Mouse (Mus musculus) testis, adult 2 months (tissue): ENCODE results near the gene Fam110a. TPM values are rescaled to one million over a fixed set of nuclear protein-coding genes. Genes with fewer than 3 reads are reported as not detected.
A peak's percentile ranks its signal among the peaks of the same experiment; 100 is the strongest.

Experiments
- H3K27ac ChIP-seq: fragments of 200-500 bp; 2 replicates; pipeline ENCODE4 v1.5.1; 2012; ENCODE audit warnings: low read depth, low read length; ENCODE audit not compliant: control insufficient read depth, insufficient read depth
- H3K27me3 ChIP-seq: fragments of 200-500 bp; 2 replicates; pipeline ENCODE4 v1.6.1; 2012; ENCODE audit warnings: mild to moderate bottlenecking, low read length, moderate library complexity; ENCODE audit not compliant: control insufficient read depth, insufficient read depth
- H3K36me3 ChIP-seq: fragments of 200-500 bp; 2 replicates; pipeline ENCODE4 v1.6.1; 2012; ENCODE audit warnings: mild to moderate bottlenecking, low read length; ENCODE audit not compliant: control insufficient read depth, insufficient read depth
- H3K4me1 ChIP-seq: fragments of 200-500 bp; 2 replicates; pipeline ENCODE4 v1.6.1; 2012; ENCODE audit warnings: low read length; ENCODE audit not compliant: control insufficient read depth, insufficient read depth
- H3K4me3 ChIP-seq: fragments of 200-500 bp; 2 replicates; pipeline ENCODE4 v1.5.1; 2012; ENCODE audit warnings: low read depth, mild to moderate bottlenecking, low read length, moderate library complexity, mixed read lengths; ENCODE audit not compliant: control insufficient read depth
- CTCF ChIP-seq: fragments of 200-500 bp; IDR thresholded peaks from 2 replicates; pipeline ENCODE4 v1.5.1; 2012; ENCODE audit warnings: low read depth, mild to moderate bottlenecking, inconsistent platforms, low read length, moderate library complexity; ENCODE audit not compliant: control insufficient read depth, insufficient read depth, insufficient replicate concordance
- POLR2A ChIP-seq: fragments of 200-500 bp; IDR thresholded peaks from 2 replicates; pipeline ENCODE4 v1.6.1; 2012; ENCODE audit warnings: low read depth, mild to moderate bottlenecking, inconsistent platforms, low read length, moderate library complexity; ENCODE audit not compliant: control insufficient read depth
- polyA plus RNA-seq: library from polyadenylated mRNA; depleted of rRNA; stranded (reverse); fragments of >200 nt; gene quantifications from 2 replicates; pipeline ENCODE4 v1.2.3, GENCODE M21; 2012; rRNA removed

The Fam110a gene
- 175 and 190 TPM in 2 replicates for polyA plus RNA-seq

DNA sequence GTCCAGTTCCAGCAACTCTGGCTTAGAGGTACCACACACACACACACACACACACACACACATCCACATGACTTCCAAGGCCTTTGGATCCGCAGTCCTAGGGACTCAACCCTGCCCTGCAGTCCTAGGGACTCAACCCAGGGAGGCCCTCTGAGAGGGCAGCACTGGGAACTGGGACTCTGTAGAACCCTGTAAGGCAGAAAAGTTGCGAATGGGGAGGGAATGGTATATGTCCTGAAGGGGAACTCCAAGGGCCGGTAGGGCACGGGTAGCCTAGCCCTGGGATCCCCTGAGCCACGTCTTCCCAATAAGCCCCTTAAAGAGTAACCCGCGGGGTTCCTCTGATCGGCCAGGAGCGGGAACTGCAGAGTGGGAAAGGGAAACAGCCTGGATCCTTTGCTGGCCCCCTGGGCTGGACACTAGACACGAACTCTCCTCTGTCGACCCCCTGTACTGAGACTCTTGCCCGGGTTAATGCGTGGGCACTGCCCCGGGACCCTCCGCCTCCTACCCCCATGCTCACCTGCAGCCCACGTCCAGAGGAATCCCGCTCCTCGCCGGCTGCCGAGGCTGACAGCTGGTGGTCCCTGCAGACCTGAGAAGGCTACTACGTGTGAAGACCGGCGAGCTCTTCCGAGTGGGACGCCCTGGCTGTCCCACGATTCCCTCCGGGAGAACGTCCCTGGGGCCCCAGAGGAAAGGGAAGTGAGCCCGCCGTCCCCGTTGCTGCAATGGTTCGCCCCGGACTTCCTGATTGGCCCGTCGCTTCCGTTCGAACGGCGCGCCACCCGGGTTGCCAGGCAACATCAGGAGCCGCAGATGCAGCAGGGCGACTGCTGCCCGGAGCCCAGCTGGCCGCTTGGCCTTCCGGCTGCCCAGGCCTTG is at the start of gene Fam110a:
TSS of gene Fam110a (minus strand) at position 750 of the 885 bp plus-strand sequence.
- Histone ChIP-seq H3K4me3 (peak within 1 kb of the TSS; percentile 87), H3K4me1 (peaks cover 13% of the 10 kb centered on the region), H3K27ac (peak within 1 kb of the TSS; percentile 76), H3K27me3 (no peaks in the 10 kb centered on the region), H3K36me3 (no peaks in the 10 kb centered on the region)
- TF ChIP-seq CTCF (no peak), POLR2A (peak; percentile 84)

GRCm38 (mm10) chr2:152029252-152030082 is 49.4 kb upstream of the Fam110a start:
- H3K36me3 ChIP-seq: no peaks in the 10 kb centered on the region
- H3K4me3 ChIP-seq: peak overlapping the region; percentile 86
- H3K27ac ChIP-seq: no peak overlapping the region
- TF ChIP-seq POLR2A (no peak), CTCF (peak; percentile 97)
- peaks cover 2% of the 10 kb centered on the region for H3K27me3 ChIP-seq
- H3K4me1 ChIP-seq: peaks cover 5% of the 10 kb centered on the region

DNA sequence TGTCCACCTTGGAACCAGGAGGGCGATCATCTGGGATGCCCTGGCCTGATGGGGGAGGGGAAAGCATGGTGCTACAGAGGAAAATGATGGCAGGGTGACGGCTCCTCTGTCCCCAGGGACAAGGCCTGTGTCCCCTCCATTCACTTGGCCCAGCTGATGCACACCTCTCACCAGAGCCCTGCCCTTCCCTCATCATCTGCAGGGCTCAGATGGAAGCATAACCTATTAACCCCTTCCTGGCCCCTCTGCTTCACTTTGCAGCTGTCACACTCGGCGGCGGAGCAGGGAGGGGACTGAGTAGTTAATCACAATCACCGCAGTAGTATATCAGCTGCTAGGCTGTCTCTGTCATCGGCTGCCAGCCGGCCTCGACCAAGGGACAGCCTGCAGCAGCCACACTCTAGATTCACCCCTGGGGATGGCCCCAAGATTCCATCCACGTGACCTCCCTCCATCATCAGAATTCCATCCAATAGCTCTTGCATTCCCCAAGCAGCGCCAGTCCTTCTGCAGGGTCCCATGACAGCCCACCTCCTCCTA is 44.9 kb upstream of the Fam110a start:
- no peak for TF ChIP-seq CTCF
- no peaks in the 10 kb centered on the region for H3K36me3 ChIP-seq
- H3K4me3 ChIP-seq: no peak overlapping the region
- H3K27me3 ChIP-seq: peaks cover 2% of the 10 kb centered on the region
- H3K4me1 ChIP-seq: peaks cover 5% of the 10 kb centered on the region
- H3K27ac ChIP-seq: no peak overlapping the region

DNA sequence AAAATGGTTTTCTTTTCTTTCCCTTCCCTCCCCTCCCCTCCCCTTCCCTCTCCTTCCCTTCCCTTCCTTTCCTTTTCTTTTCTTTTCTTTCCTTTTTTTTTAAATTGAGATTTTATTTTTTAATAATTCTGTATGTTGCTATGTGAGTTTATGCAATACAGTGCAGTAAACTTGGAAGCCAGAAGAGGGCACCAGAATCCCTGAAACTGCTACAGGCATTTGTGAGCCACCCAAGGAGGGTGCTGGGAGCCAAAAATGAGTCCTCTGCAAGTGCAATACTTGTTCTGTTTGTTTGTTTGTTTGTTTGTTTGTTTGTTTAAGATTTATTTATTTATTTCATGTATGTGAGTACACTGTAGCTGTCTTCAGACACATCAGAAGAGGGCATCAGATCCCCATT is 42.0 kb upstream of the Fam110a start:
- H3K27me3 ChIP-seq: no peaks in the 10 kb centered on the region
- no peak overlapping the region for H3K4me3 ChIP-seq
- TF ChIP-seq CTCF (no peak), POLR2A (no peak)
- H3K36me3 ChIP-seq: no peaks in the 10 kb centered on the region
- H3K4me1 ChIP-seq: no peaks in the 10 kb centered on the region; the same call in 1 of the 2 replicates
- H3K27ac ChIP-seq: no peak overlapping the region

DNA sequence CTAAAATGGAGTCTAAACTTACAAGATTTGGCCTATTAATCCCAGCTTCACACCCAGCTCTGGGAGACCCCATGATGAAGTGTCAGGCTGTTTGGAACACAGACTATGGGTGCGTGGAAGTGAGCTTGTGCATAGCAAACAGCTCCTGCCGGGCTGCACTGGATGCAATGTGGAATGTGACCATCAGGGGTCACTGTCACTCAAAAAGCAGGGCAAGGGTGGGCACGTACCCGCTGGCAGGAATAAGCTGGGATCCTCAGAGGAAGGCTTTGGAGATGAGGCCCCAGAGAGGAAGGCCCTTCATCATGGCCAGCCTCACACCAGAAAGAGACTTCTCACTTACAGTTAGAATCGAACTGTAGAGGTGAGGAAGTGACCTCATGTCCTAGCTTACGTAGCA is 40.2 kb upstream of the Fam110a start:
- Histone ChIP-seq H3K4me3 (no peak overlapping the region), H3K36me3 (no peaks in the 10 kb centered on the region), H3K4me1 (peaks cover 7% of the 10 kb centered on the region), H3K27ac (no peak overlapping the region), H3K27me3 (no peaks in the 10 kb centered on the region)
- TF ChIP-seq POLR2A (no peak), CTCF (peak; percentile 79; the same call in 1 of the 2 replicates)

- Histone ChIP-seq H3K36me3 (no peaks in the 10 kb centered on the region), H3K4me1 (peaks cover 7% of the 10 kb centered on the region), H3K4me3 (no peak overlapping the region), H3K27me3 (no peaks in the 10 kb centered on the region), H3K27ac (peak overlapping the region; percentile 52; the same call in 1 of the 2 replicates)
- TF ChIP-seq CTCF (no peak), POLR2A (no peak)
These were observed 36.6 kb upstream of the Fam110a start for GRCm38 (mm10) chr2:152016666-152017065.

- no peak overlapping the region for H3K4me3 ChIP-seq
- TF ChIP-seq POLR2A (no peak), CTCF (no peak)
- no peaks in the 10 kb centered on the region for H3K36me3 ChIP-seq
- H3K27me3 ChIP-seq: no peaks in the 10 kb centered on the region
- peak overlapping the region; percentile 52; the same call in 1 of the 2 replicates for H3K27ac ChIP-seq
- peaks cover 8% of the 10 kb centered on the region for H3K4me1 ChIP-seq
These were observed 36.0 kb upstream of the Fam110a start for GRCm38 (mm10) chr2:152015997-152016396.

- Histone ChIP-seq H3K36me3 (no peaks in the 10 kb centered on the region), H3K4me1 (peaks cover 10% of the 10 kb centered on the region), H3K4me3 (no peak overlapping the region), H3K27me3 (no peaks in the 10 kb centered on the region), H3K27ac (peak overlapping the region; percentile 10; the same call in 1 of the 2 replicates)
- TF ChIP-seq POLR2A: no peak
- TF ChIP-seq CTCF: no peak
These were observed 32.7 kb upstream of the Fam110a start for GRCm38 (mm10) chr2:152012701-152013100.
